Mouse (Mus musculus) cerebellum, adult 2 months (tissue): ENCODE results near the gene Hs6st2. TPM values are rescaled to one million over a fixed set of nuclear protein-coding genes. Genes with fewer than 3 reads are reported as not detected.

Source experiments
- DNase-seq, 2 experiments: peaks; one replicate each; pipeline ENCODE4 v3.0.0; 2021
- H3K27ac ChIP-seq: fragments of 200-500 bp; 2 replicates; pipeline ENCODE4 v1.5.1; 2012; ENCODE audit warnings: low read length, control low read depth, inconsistent platforms; ENCODE audit not compliant: insufficient read depth
- H3K27me3 ChIP-seq: fragments of 200-500 bp; 2 replicates; pipeline ENCODE4 v1.6.1; 2012; ENCODE audit warnings: inconsistent platforms, mild to moderate bottlenecking, low read length, moderate library complexity; ENCODE audit not compliant: control insufficient read depth, insufficient read depth
- H3K4me1 ChIP-seq: fragments of 200-500 bp; 2 replicates; pipeline ENCODE4 v1.6.1; 2011; ENCODE audit warnings: low read length; ENCODE audit not compliant: control insufficient read depth, insufficient read depth
- H3K4me3 ChIP-seq: fragments of 200-500 bp; replicated peaks from 2 replicates; pipeline ENCODE3; 2011; ENCODE audit warnings: mild to moderate bottlenecking, low read depth, low read length, control low read depth; ENCODE audit not compliant: insufficient read depth
- CTCF ChIP-seq: fragments of 200-500 bp; IDR thresholded peaks from 2 replicates; pipeline ENCODE4 v1.5.1; 2011; ENCODE audit warnings: low read depth, mild to moderate bottlenecking, control low read depth, low read length, moderate library complexity, borderline replicate concordance; ENCODE audit not compliant: insufficient read depth
- POLR2A ChIP-seq: fragments of 200-500 bp; IDR thresholded peaks from 2 replicates; pipeline ENCODE4 v1.6.1; 2011; ENCODE audit warnings: low read length, control low read depth, borderline replicate concordance; ENCODE audit not compliant: insufficient read depth
- WGBS: fragments of 180-500 bp; shearing (Covaris S2); methylation state at CpG from one replicate; pipeline ENCODE4 v1.1.7; 2018; 5-methylcytosine and 5-hydroxymethylcytosine counted together
- polyA plus RNA-seq: library from polyadenylated mRNA; depleted of rRNA; stranded (reverse); fragments of >200 nt; gene quantifications from 2 replicates; pipeline ENCODE4 v1.2.3, GENCODE M21; 2012; rRNA removed

Hs6st2 gene
- polyA plus RNA-seq, 1 experiment = 22.4 TPM

DNA sequence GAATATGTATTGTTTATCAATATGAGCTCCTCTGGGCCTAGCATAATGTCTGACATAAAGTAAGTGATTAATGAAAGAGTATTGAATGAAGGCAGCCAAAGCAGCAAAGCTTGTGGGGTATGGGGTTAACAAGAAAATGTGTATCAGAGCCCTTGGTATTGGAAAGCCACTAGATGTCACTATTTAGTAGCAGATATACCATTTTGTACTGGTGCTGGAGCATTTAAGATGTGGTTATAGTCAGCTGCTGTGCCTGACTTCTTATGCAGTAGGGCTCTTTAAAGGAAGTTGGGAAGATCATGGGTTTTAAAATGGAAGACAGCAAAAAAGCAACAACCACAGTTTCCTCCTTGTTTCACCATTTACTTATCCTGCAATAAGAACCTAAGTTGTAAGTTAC lies 284.2 kb downstream of the Hs6st2 start:
- DNase-seq = peak in 1 of 2 experiments; percentile 24
- Histone ChIP-seq H3K4me1 (no peaks in the 10 kb centered on the region), H3K27me3 (no peaks in the 10 kb centered on the region), H3K27ac (no peak overlapping the region), H3K4me3 (no peak overlapping the region)
- TF ChIP-seq POLR2A = no peak
- TF ChIP-seq CTCF = peak; percentile 26; the same call in 1 of the 2 replicates

DNA sequence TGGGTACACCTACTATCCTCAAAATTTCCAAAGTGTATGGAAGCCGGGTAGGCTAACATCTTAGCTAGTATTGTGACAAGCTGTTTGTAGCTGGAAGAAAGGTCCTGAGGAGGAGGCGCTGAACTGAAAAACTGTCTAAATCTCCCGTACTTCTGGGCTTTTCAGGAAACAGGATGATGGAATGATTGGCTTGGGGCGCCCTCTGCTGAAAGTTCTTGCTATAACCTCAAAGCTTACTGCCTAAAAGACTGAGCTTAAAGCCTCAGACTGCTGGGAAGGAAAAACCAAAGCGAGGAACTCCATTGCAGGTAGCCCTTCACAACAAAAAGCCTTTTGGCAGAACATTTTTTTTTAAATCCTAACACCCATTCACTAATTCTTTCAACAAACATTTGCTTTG lies 307.0 kb downstream of the Hs6st2 start:
- H3K27ac ChIP-seq = no peak overlapping the region
- H3K27me3 ChIP-seq = no peaks in the 10 kb centered on the region
- no peak for TF ChIP-seq POLR2A
- peak; percentile 47; the same call in 1 of the 2 replicates for TF ChIP-seq CTCF
- no peaks in the 10 kb centered on the region for H3K4me1 ChIP-seq
- no peak overlapping the region for H3K4me3 ChIP-seq
- peak; percentile 49 to 72 for DNase-seq
- 8% methylated on average over 5 of the region's 5 CpGs for WGBS

DNA sequence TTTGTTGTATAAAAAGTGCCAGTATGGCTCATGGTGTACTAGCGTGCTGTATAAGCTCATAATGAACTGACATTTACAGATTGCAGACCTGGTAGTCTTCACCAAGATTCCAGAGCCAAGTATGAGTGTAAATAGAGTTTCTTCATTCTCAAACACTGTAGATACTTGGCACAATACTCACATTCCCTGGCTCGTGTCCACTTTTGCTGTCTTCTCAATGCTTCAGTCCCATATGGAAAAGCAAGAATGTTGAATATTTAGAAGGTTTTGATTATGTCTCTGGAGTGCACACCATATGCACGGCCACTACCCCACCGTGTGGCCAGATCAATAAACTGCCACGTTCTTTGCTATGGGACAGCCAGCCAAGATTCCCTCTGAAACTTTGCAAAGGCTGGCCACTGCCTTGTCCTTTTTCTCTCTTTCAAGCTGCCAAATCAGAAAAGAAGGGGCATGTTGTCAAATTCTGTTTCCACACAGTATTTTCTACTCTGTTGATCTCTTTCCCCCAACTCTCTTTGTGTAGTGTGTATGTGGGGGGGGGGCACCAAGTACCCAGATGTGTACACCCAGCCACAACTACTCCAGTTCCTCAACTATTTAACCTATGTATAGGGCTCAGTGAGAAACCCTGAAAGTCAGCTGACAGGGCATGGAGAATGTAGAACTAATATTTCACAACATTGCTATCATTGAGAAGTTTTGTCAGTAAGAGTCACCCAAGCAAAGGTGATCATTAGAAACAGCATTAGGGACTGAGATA lies 309.0 kb downstream of the Hs6st2 start:
- WGBS = 21% methylated on average over 5 of the region's 5 CpGs
- no peak overlapping the region for H3K27ac ChIP-seq
- DNase-seq = no peak

GRCm38 (mm10) chrX:51349682-51350081 lies 332.0 kb downstream of the Hs6st2 start:
- no peak overlapping the region for H3K4me3 ChIP-seq
- no peak for DNase-seq
- no peak for TF ChIP-seq POLR2A
- TF ChIP-seq CTCF = no peak
- H3K4me1 ChIP-seq = no peaks in the 10 kb centered on the region
- H3K27ac ChIP-seq = no peak overlapping the region
- WGBS = 84% methylated on average over 1 of the region's 1 CpGs
- H3K27me3 ChIP-seq = no peaks in the 10 kb centered on the region

More for the DNA sequence above, 309.0 kb downstream of the Hs6st2 start:
- TF ChIP-seq CTCF = peak; percentile 24; the same call in 1 of the 2 replicates
- TF ChIP-seq POLR2A = no peak
- no peaks in the 10 kb centered on the region for H3K4me1 ChIP-seq
- H3K4me3 ChIP-seq = no peak overlapping the region
- H3K27me3 ChIP-seq = no peaks in the 10 kb centered on the region

DNA sequence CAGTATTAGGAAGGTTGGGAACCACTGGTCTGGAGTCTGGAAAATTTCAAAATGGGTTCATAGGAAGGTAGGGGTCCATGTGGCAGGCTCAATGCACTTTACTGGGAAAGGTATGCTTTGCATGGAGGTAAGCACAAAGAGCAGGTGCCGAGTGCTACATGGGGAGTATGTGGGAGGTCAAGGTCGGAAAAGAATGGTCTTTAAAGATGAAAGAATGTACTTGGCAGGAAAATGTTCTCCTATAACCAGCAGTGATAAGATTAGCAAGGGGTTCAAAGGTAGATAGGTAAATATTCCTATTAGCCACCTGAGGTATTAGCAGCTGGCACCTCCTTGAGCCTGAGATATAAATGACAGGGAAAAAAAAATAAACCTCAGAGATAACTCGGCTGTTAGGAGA lies 338.1 kb downstream of the Hs6st2 start:
- DNase-seq = no peak
- H3K4me3 ChIP-seq = no peak overlapping the region
- H3K27ac ChIP-seq = no peak overlapping the region
- TF ChIP-seq CTCF (no peak), POLR2A (no peak)
- no peaks in the 10 kb centered on the region for H3K4me1 ChIP-seq
- no peaks in the 10 kb centered on the region for H3K27me3 ChIP-seq
- WGBS = 65% methylated on average over 3 of the region's 3 CpGs

Other genes starting within 250 kb of the Hs6st2 start
- gene Usp26, start 119.4 kb upstream of the Hs6st2 start, polyA plus RNA-seq = not detected in 2 replicates